Mouse (Mus musculus) large intestine, adult 2 months (tissue): Measurements from ENCODE around the gene 4930432M17Rik. TPM values are rescaled to one million over a fixed set of nuclear protein-coding genes. Genes with fewer than 3 reads are reported as not detected.

Source experiments
- DNase-seq: peaks from one replicate; pipeline ENCODE4 v3.0.0-alpha.2; 2012; ENCODE audit warnings: low read depth, low spot score
- WGBS: fragments of 180-500 bp; shearing (Covaris S2); methylation state at CpG from one replicate; pipeline ENCODE4 v1.1.7; 2018; 5-methylcytosine and 5-hydroxymethylcytosine counted together
- polyA plus RNA-seq: library from polyadenylated mRNA; depleted of rRNA; stranded (reverse); fragments of >200 nt; gene quantifications from 2 replicates; pipeline ENCODE4 v1.2.3, GENCODE M21; 2012; rRNA removed

4930432M17Rik gene
- polyA plus RNA-seq, 1 experiment, result not detected

GRCm38 (mm10) chr3:121723968-121724524, 53.5 kb downstream of the 4930432M17Rik start:
- DNase-seq, result no peak

GRCm38 (mm10) chr3:121724553-121724952, 54.0 kb downstream of the 4930432M17Rik start:
- DNase-seq, result no peak

More at GRCm38 (mm10) chr3:121723968-121724524, 53.5 kb downstream of the 4930432M17Rik start:
- WGBS, result 6% methylated on average over 20 of the region's 20 CpGs

GRCm38 (mm10) chr3:121725651-121726050, 55.1 kb downstream of the 4930432M17Rik start:
- 77% methylated on average over 10 of the region's 10 CpGs for WGBS
- DNase-seq, result no peak

More at GRCm38 (mm10) chr3:121724553-121724952, 54.0 kb downstream of the 4930432M17Rik start:
- whole genome bisulfite sequencing, result 25% methylated on average over 12 of the region's 12 CpGs

- WGBS, result 81% methylated on average over 4 of the region's 4 CpGs
- no peak for DNase-seq
Measured at GRCm38 (mm10) chr3:121729678-121730077, 59.1 kb downstream of the 4930432M17Rik start.

Other genes starting within 250 kb of the 4930432M17Rik start
- gene Cnn3, start 244.3 kb upstream of the 4930432M17Rik start, polyA plus RNA-seq, result 88.9 and 102 TPM in 2 replicates
- 12.0 and 20.6 TPM in 2 replicates for gene Slc44a3, start 138.4 kb upstream of the 4930432M17Rik start, polyA plus RNA-seq
- 15.5 and 16.5 TPM in 2 replicates for gene F3, start 52.8 kb downstream of the 4930432M17Rik start, polyA plus RNA-seq
- gene Abcd3, start 144.5 kb downstream of the 4930432M17Rik start, polyA plus RNA-seq, result 18.4 and 22.3 TPM in 2 replicates